Mouse (Mus musculus) limb, embryonic 15.5 days (tissue): ENCODE measurements at regions not wholly inside any gene's neighbourhood (a gene's known extent, or its start where the extent isn't known, plus 50 kb on each side); places are given as distances from the start of the nearest gene placed in this dataset.
A peak's percentile ranks its signal among the peaks of the same experiment; 100 is the strongest.

Source experiments
- ATAC-seq: fragments of 200-750 bp; cut with Nextera tagmentation; 2 replicates; pipeline ENCODE4 v1.8.0; 2017; ENCODE audit warnings: low read depth, moderate TSS enrichment; ENCODE audit not compliant: insufficient number of reproducible peaks, low FRiP score, low TSS enrichment
- H3K27ac ChIP-seq: fragments of 300-500 bp; sonication (generic); 2 replicates; pipeline ENCODE4 v1.5.1; 2015; ENCODE audit warnings: moderate library complexity, mild to moderate bottlenecking, inconsistent platforms
- H3K27me3 ChIP-seq: fragments of 300-500 bp; sonication (generic); 2 replicates; pipeline ENCODE4 v1.6.1; 2015; ENCODE audit warnings: inconsistent platforms
- H3K36me3 ChIP-seq: fragments of 300-500 bp; sonication (generic); 2 replicates; pipeline ENCODE4 v1.6.1; 2015; ENCODE audit warnings: inconsistent platforms
- H3K4me1 ChIP-seq: fragments of 300-500 bp; sonication (generic); 2 replicates; pipeline ENCODE4 v1.6.1; 2015; ENCODE audit warnings: inconsistent platforms
- H3K4me2 ChIP-seq: fragments of 300-500 bp; sonication (generic); 2 replicates; pipeline ENCODE4 v1.6.1; 2015; ENCODE audit warnings: mild to moderate bottlenecking, inconsistent platforms
- H3K4me3 ChIP-seq: fragments of 300-500 bp; sonication (generic); 2 replicates; pipeline ENCODE4 v1.5.1; 2015; ENCODE audit warnings: mild to moderate bottlenecking, inconsistent platforms
- H3K9ac ChIP-seq: fragments of 300-500 bp; sonication (generic); 2 replicates; pipeline ENCODE4 v1.6.1; 2015; ENCODE audit warnings: inconsistent platforms
- H3K9me3 ChIP-seq: fragments of 300-500 bp; sonication (generic); 2 replicates; pipeline ENCODE4 v1.6.1; 2016; ENCODE audit warnings: inconsistent platforms
- WGBS: fragments of 180-500 bp; shearing (Covaris S2); methylation state at CpG from one replicate; pipeline ENCODE4 v1.1.7; 2015; 5-methylcytosine and 5-hydroxymethylcytosine counted together

DNA sequence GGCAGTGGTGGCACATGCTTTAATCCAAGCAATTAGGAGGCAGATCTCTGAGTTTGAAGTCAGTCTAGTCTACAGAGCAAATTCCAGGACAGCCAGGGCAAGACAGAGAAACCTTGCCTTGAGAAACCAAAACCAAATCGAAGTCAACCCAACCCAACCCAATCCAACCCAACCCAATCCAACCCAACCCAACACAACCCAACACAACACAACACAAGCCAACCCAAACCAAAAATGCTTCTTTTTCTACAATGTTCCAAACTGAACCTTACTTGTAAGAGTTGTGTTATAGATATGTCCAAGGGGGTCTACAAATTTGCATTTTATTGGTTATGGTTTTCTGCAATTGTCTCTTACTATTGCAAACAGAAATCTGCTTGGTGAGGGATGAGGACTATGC is 52.8 kb upstream of the Chodl start:
- no peak overlapping the region for H3K4me2 ChIP-seq

DNA sequence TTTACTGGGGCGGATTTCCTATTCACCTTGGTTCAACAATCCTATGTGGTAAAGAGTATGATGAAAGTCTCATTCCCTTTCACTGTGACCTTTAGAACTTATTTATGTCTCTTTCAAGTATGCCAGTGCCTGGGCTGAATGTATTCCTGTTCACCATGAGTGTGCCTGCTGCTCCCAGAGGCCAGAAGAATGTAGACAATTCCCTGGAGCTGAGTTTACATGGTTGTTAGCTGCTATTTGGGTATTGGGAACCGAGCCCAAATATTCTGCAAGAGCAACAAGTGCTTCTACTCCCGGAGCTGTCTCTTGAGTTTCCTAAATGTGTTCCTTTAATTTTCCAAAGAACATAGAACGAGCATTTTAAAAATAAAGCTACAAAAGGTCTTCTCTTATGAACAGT is 71.7 kb upstream of the Chodl start:
- no peak for ATAC-seq
- no peaks in the 10 kb centered on the region for H3K27me3 ChIP-seq
- H3K4me2 ChIP-seq, result no peak overlapping the region
- WGBS, result 67% methylated on average over 4 of the region's 4 CpGs
- H3K4me1 ChIP-seq, result no peaks in the 10 kb centered on the region
- no peak overlapping the region for H3K4me3 ChIP-seq
- no peak overlapping the region for H3K27ac ChIP-seq
- no peaks in the 10 kb centered on the region for H3K36me3 ChIP-seq
- H3K9me3 ChIP-seq, result no peaks in the 10 kb centered on the region
- no peak overlapping the region for H3K9ac ChIP-seq

More for the DNA sequence above, 52.8 kb upstream of the Chodl start:
- Histone ChIP-seq H3K4me3 (no peak overlapping the region), H3K9me3 (no peaks in the 10 kb centered on the region), H3K27me3 (no peaks in the 10 kb centered on the region), H3K27ac (no peak overlapping the region), H3K4me1 (no peaks in the 10 kb centered on the region), H3K9ac (no peak overlapping the region), H3K36me3 (no peaks in the 10 kb centered on the region)
- ATAC-seq, result no peak
- 74% methylated on average over 1 of the region's 1 CpGs for WGBS

DNA sequence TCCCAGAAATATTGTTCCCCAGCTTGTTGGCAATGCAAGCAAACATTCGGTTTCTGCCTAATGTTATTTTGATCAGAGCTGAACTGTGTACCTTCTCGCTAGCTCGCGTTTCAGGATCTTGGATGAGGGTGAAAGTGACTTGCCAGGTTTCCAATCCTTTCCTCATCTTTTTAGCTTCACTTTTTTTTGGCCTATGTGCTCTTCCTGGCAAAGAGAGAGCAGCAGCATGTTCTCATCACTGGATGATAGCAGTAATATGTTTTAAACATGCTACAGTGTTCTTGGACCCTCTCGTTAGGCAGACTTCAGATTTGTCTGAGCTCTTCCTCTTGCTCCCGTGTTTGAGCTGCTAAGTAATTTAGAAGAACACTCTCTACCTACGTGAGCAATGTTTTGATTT is 99.8 kb upstream of the Chodl start:
- Histone ChIP-seq H3K27me3 (no peaks in the 10 kb centered on the region), H3K4me2 (no peak overlapping the region), H3K4me3 (no peak overlapping the region), H3K4me1 (no peaks in the 10 kb centered on the region), H3K36me3 (no peaks in the 10 kb centered on the region), H3K27ac (peak overlapping the region; percentile 54), H3K9me3 (no peaks in the 10 kb centered on the region), H3K9ac (no peak overlapping the region)
- ATAC-seq, result no peak
- 58% methylated on average over 7 of the region's 7 CpGs for WGBS

DNA sequence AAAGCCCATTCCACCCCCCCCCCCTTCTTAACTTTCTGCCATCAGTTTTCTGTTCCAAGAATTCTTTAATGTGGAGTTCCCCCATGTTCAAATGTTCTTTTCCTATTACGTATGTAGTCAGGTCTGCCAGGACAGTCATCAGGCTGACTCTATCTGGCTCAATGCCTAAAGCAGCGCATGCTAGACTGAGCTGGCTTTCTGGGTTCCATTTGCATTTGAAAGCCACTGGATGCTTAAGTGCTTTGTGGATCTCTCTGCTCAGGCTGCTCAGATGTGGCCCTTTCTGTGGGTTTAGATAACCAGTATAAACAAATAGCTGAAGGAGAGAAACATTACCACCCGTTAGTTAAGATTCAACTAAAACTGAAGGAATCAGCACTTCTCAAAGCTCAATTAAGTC is 103.0 kb upstream of the Chodl start:
- Histone ChIP-seq H3K9me3 (no peaks in the 10 kb centered on the region), H3K4me3 (no peak overlapping the region), H3K36me3 (no peaks in the 10 kb centered on the region), H3K4me1 (no peaks in the 10 kb centered on the region), H3K27me3 (no peaks in the 10 kb centered on the region), H3K27ac (no peak overlapping the region), H3K9ac (no peak overlapping the region), H3K4me2 (no peak overlapping the region)
- 25% methylated on average over 3 of the region's 3 CpGs for WGBS
- ATAC-seq, result no peak

DNA sequence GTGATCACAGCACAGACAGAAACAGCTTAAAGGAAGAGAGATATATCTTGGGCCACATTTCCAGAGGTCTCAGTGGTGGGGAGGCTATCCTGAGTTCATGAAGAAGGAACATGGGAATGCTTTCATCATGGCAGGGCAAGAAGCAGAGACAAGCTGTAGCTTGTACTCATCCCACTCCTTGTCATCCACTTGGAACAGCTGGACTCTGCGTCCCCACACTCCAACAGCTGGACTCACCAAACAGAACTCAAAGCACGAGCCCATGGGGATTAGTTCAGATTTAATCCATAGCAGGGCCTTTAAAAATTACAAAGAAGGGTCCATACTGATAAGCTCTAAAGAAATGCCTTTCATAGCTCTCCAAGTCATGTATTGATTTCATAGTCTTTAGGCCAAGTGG is 140.7 kb upstream of the Chodl start:
- 69% methylated on average over 2 of the region's 2 CpGs for WGBS
- H3K9me3 ChIP-seq, result no peaks in the 10 kb centered on the region
- H3K9ac ChIP-seq, result no peak overlapping the region
- ATAC-seq, result no peak
- H3K36me3 ChIP-seq, result no peaks in the 10 kb centered on the region
- H3K4me1 ChIP-seq, result no peaks in the 10 kb centered on the region
- H3K27me3 ChIP-seq, result no peaks in the 10 kb centered on the region
- no peak overlapping the region for H3K4me3 ChIP-seq
- no peak overlapping the region for H3K4me2 ChIP-seq
- no peak overlapping the region for H3K27ac ChIP-seq

- Histone ChIP-seq H3K4me3 (no peak overlapping the region), H3K4me1 (no peaks in the 10 kb centered on the region), H3K9me3 (no peaks in the 10 kb centered on the region), H3K27me3 (no peaks in the 10 kb centered on the region), H3K4me2 (no peak overlapping the region), H3K27ac (no peak overlapping the region), H3K9ac (no peak overlapping the region), H3K36me3 (no peaks in the 10 kb centered on the region)
- no peak for ATAC-seq
Measured at GRCm38 (mm10) chr16:78759226-78759625, 171.5 kb upstream of the Chodl start.

DNA sequence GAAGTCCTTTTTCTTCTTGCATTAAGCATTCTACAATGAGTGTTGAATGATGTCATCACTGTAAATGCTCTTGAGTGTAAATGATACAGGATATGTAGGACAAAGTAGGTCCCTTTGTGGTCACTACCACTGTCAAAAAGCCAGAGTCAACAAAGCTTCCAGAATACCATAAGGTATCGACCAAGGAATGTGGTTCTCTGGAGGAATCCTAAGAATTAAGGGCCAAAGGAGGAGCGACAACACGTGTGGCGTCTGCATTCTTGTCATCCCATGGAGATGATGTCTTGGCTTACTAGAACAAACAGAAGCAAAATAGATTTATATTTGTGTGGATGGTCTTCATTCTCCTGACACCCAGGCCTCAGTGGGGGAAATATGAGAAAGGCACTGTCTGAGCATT is 161.4 kb upstream of the D16Ertd472e start:
- H3K9ac ChIP-seq, result no peak overlapping the region
- no peaks in the 10 kb centered on the region for H3K27me3 ChIP-seq
- H3K4me2 ChIP-seq, result no peak overlapping the region
- H3K9me3 ChIP-seq, result no peaks in the 10 kb centered on the region
- H3K4me1 ChIP-seq, result no peaks in the 10 kb centered on the region
- H3K4me3 ChIP-seq, result no peak overlapping the region
- no peak for ATAC-seq
- H3K27ac ChIP-seq, result no peak overlapping the region
- WGBS, result 72% methylated on average over 4 of the region's 4 CpGs
- no peaks in the 10 kb centered on the region for H3K36me3 ChIP-seq

- Histone ChIP-seq H3K9ac (no peak overlapping the region), H3K4me3 (no peak overlapping the region), H3K4me1 (no peaks in the 10 kb centered on the region), H3K27me3 (no peaks in the 10 kb centered on the region), H3K4me2 (no peak overlapping the region), H3K36me3 (no peaks in the 10 kb centered on the region), H3K27ac (no peak overlapping the region), H3K9me3 (no peaks in the 10 kb centered on the region)
- no peak for ATAC-seq
- WGBS, result 59% methylated on average over 13 of the region's 13 CpGs
Measured at GRCm38 (mm10) chr16:78730583-78731501, 154.3 kb upstream of the D16Ertd472e start.

DNA sequence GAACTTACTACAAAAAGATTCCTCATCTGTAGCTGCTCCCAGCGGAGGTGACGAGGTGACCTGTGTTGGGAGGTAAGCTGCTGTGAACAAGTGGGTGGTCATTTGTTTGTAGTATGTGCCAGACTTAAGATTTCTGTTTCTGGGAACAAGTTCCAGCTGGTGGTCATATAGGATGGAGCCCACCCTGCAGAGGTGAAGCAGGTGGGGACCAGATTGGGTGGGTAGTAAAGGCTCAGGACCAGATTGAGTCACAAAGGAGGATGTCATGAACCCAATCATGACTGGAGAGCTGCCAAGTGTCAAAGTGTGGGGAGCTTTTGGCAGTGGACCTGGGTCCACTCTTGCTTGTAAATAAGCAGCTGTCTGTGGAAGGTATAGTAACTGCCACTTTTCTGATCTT is 149.0 kb upstream of the D16Ertd472e start:
- Histone ChIP-seq H3K9me3 (no peaks in the 10 kb centered on the region), H3K4me2 (no peak overlapping the region), H3K27ac (no peak overlapping the region), H3K27me3 (no peaks in the 10 kb centered on the region), H3K36me3 (no peaks in the 10 kb centered on the region), H3K4me1 (no peaks in the 10 kb centered on the region), H3K4me3 (no peak overlapping the region), H3K9ac (no peak overlapping the region)
- 71% methylated on average over 2 of the region's 2 CpGs for WGBS
- no peak for ATAC-seq

DNA sequence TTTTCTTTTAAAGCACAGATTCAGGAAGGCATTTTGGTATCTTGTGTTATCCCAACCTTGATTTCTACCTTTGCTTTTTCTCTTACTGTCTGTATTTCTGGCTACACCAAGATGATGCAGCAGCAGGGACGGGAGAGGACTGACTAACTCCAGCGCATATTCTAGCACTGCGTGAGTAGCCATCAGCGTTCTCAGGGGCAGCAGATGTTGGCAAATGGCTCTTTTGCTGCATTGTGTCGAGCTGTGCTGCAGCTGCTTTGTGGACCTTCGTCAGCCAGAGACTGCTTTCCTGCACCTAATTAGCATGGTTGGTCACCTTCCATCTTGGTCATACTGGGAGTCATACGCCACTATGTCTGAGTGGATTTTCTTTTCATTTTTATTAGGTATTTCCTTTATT is 133.4 kb upstream of the D16Ertd472e start:
- no peak for ATAC-seq
- no peak overlapping the region for H3K9ac ChIP-seq
- no peaks in the 10 kb centered on the region for H3K4me1 ChIP-seq
- H3K27ac ChIP-seq, result no peak overlapping the region
- H3K9me3 ChIP-seq, result no peaks in the 10 kb centered on the region
- no peaks in the 10 kb centered on the region for H3K27me3 ChIP-seq
- H3K36me3 ChIP-seq, result no peaks in the 10 kb centered on the region
- no peak overlapping the region for H3K4me2 ChIP-seq
- WGBS, result 62% methylated on average over 7 of the region's 7 CpGs
- H3K4me3 ChIP-seq, result no peak overlapping the region

- Histone ChIP-seq H3K27me3 (no peaks in the 10 kb centered on the region), H3K9ac (no peak overlapping the region), H3K27ac (no peak overlapping the region), H3K4me1 (no peaks in the 10 kb centered on the region), H3K36me3 (no peaks in the 10 kb centered on the region), H3K4me2 (no peak overlapping the region), H3K9me3 (no peaks in the 10 kb centered on the region), H3K4me3 (no peak overlapping the region)
- WGBS, result 53% methylated on average over 4 of the region's 4 CpGs
- ATAC-seq, result no peak
Measured at GRCm38 (mm10) chr16:78707566-78707965, 131.1 kb upstream of the D16Ertd472e start.

DNA sequence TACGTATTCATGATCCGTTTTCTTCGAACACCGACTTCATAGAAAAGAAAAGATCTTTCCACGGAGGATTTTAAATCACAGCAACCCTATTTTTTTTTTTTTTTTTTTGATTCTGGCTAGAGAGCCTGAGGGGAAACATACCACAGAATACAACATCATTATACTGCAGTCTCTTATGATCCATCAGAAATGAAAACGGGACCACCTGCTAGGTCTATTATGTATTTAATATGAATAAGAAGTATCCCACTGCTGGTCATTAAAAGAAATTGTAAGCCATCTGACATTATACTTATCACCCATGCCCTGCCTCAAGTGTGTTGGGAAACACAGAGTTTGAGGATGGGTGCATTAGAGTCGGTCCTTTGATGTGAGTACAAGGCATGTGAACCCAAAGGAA is 130.7 kb upstream of the D16Ertd472e start:
- no peak overlapping the region for H3K9ac ChIP-seq
- no peak overlapping the region for H3K4me2 ChIP-seq
- no peak overlapping the region for H3K4me3 ChIP-seq
- no peaks in the 10 kb centered on the region for H3K36me3 ChIP-seq
- no peak overlapping the region for H3K27ac ChIP-seq
- H3K4me1 ChIP-seq, result no peaks in the 10 kb centered on the region
- 66% methylated on average over 7 of the region's 7 CpGs for WGBS
- no peaks in the 10 kb centered on the region for H3K9me3 ChIP-seq
- no peak for ATAC-seq
- no peaks in the 10 kb centered on the region for H3K27me3 ChIP-seq
